Mouse (Mus musculus): Measurements from ENCODE around the gene Napsa.

DNA sequence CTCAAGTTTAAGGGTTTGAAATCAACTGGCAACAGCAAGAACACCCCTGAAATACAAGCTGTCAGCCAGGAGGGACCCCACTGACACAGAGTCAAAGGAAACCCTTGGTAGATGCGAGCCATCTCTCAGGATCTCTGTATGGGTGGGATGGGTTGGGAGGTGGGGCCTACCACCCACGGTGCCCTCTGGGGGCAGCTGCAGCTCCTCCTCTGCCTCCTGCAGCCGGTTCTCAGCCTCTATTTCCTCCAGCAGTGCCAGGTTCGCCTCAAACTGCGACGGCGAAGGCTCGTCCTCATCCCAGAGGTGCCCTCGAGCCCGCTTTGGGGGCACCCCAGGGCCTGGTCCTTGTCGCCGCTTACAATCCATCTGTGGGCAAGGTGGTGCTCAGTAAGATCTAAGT, 29.1 kb upstream of the Napsa start:
- TF ChIP-seq MYOD1 (IDR thresholded peaks at IDR 0.05; ENCODE audit: control insufficient read depth, insufficient read length, low read depth) (no peak), CTCF (IDR thresholded peaks at IDR 0.05; ENCODE audit: control insufficient read depth, insufficient read depth, insufficient read length) (no peak), FOSL1 (IDR thresholded peaks at IDR 0.05; ENCODE audit: insufficient read depth, low read length, poor library complexity, severe bottlenecking) (no peak), CEBPB (IDR thresholded peaks at IDR 0.05; ENCODE audit: low read depth) (no peak)
